Mouse (Mus musculus) cortical plate, adult 2 months (tissue): Measurements from ENCODE around the gene Tenm1.

ENCODE experiments used
- CTCF ChIP-seq: fragments of 200-500 bp; IDR thresholded peaks from 2 replicates; pipeline ENCODE4 v1.5.1; 2011; ENCODE audit warnings: mild to moderate bottlenecking, control low read depth, low read length; ENCODE audit not compliant: insufficient read depth; ENCODE audit errors: extremely low read depth
- POLR2A ChIP-seq: fragments of 200-500 bp; IDR thresholded peaks from 2 replicates; pipeline ENCODE4 v1.6.1; 2011; ENCODE audit warnings: mild to moderate bottlenecking, low read length, control low read depth; ENCODE audit not compliant: insufficient read depth; ENCODE audit errors: extremely low read depth

GRCm38 (mm10) chrX:43122001-43122400, 306.9 kb downstream of the Tenm1 start:
- TF ChIP-seq POLR2A (no peak), CTCF (no peak)
